Mouse (Mus musculus): ENCODE results near the gene Slc35e2. TPM values are rescaled to one million over a fixed set of nuclear protein-coding genes. Genes with fewer than 3 reads are reported as not detected.

Gene Slc35e2
- total RNA-seq, 2 experiments from 2014 or later = 31.1 to 45.1 TPM

GRCm38 (mm10) chr4:155573876-155574275 is 27.3 kb upstream of the Slc35e2 start:
- ATAC-seq (replicated peaks; ENCODE audit: low FRiP score, low TSS enrichment, poor library complexity, severe bottlenecking) = no peak

DNA sequence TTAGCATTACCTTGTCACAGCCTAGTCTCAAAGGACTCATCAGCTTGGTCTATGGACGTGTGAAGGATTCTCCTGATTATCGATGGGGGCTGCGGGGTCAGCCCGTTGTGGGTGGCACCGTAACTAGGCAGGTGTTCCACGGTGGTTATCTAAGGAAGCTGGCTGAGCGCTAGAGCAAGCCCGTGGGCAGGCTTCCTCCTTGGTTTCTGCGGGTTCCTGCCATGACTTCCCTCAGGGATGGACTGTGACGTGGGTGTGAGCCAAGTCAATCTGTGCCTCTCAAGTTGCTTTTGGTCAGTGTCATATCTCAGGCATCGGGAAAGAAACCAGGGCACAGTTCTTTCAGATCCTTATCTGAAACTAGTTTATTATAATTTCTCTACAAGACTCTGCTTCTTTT is 26.3 kb upstream of the Slc35e2 start:
- ATAC-seq (replicated peaks; ENCODE audit: low FRiP score, low TSS enrichment, poor library complexity, severe bottlenecking) = peak; percentile 24; the same call in 1 of the 2 replicates

GRCm38 (mm10) chr4:155575521-155575920 is 25.7 kb upstream of the Slc35e2 start:
- no peak for ATAC-seq (replicated peaks; ENCODE audit: low FRiP score, low TSS enrichment, poor library complexity, severe bottlenecking)

DNA sequence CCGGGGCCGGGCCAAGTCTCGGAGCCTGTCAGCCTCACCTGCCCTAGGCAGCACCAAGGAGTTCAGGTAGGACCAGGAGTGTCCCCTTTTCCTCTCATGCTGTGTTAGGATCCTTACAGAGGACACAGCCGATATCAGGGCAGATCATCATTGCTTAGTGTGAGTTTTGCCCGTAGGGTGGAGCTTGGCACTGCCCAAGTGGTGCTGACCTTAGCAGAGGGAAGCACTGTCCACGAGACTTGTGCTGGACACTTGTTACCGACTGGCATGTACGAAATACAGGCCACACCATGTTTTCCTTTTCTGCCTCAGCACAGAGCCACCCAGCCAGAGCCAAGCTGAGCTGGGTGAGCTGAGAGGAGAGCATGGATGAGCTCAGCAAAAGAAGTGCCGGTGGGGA is 24.1 kb upstream of the Slc35e2 start:
- ATAC-seq (replicated peaks; ENCODE audit: low FRiP score, low TSS enrichment, poor library complexity, severe bottlenecking) = no peak

GRCm38 (mm10) chr4:155577741-155578140 is 23.5 kb upstream of the Slc35e2 start:
- no peak for ATAC-seq (replicated peaks; ENCODE audit: low FRiP score, low TSS enrichment, poor library complexity, severe bottlenecking)

- peak; percentile 21; the same call in 1 of the 2 replicates for ATAC-seq (replicated peaks; ENCODE audit: low FRiP score, low TSS enrichment, poor library complexity, severe bottlenecking)
These were observed 22.7 kb upstream of the Slc35e2 start for GRCm38 (mm10) chr4:155578336-155579125.

DNA sequence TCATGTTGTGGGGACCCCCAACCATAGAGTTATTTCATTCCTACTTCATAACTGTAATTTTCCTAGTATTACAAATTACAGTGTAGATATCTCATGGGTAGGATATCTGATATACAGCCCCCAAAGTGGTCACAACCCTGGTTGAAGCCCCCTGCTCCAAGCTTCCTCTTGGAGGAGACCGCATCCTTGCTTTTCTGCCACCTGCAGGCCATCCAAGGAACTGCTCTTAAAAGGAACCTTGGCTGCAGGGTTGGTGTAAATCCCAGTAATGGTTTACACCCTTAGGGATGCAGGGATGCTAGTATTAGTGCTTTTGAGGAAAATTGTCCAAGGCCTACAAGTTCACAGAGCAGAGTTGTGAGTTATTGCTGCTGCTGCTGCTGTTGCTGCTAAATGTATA is 20.8 kb upstream of the Slc35e2 start:
- no peak for ATAC-seq (replicated peaks; ENCODE audit: low FRiP score, low TSS enrichment, poor library complexity, severe bottlenecking)

GRCm38 (mm10) chr4:155582279-155582905 is 18.8 kb upstream of the Slc35e2 start:
- no peak for ATAC-seq (replicated peaks; ENCODE audit: low FRiP score, low TSS enrichment, poor library complexity, severe bottlenecking)

DNA sequence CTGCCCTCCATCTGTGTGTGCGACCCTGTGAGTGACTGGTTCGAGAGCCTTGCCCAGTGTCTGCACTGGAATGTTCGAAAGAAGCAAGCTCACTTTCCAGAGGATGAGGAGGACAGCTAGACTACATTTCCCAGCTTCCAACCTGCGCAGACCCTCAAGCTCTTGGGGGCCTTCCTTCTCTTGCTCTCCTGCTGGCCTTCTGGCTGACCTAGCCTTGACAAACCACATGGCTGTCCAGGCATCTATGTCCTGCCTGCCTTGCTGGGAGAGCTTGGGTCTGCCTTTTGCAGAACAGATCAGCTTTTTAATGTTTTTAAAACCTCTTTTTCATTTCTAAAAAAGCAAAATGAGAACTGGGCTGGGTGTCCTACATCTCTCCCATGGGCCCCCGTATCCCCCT is 11.9 kb upstream of the Slc35e2 start:
- no peak for ATAC-seq (replicated peaks; ENCODE audit: low FRiP score, low TSS enrichment, poor library complexity, severe bottlenecking)

GRCm38 (mm10) chr4:155591012-155591719 is 10.1 kb upstream of the Slc35e2 start:
- no peak for ATAC-seq (replicated peaks; ENCODE audit: low FRiP score, low TSS enrichment, poor library complexity, severe bottlenecking)

- ATAC-seq (replicated peaks; ENCODE audit: low FRiP score, low TSS enrichment, poor library complexity, severe bottlenecking) = no peak
These were observed 7.4 kb upstream of the Slc35e2 start for GRCm38 (mm10) chr4:155593780-155594179.

DNA sequence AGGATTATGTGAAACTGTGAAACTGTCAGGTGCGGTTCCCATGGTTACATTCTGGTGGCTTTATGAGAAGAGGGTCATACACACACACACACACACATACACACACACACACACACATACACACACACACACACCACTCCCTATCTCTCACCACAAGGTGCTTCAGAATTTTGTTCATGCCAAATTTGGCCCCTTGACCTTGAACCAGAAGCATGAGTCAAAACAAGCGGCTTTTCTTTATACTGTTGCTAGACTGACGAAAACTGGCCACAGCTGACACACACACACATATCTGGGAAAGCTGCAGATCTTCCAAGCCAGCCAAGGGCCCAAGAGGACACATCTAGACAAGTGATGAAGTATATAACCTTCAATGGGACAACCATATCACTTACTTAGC is 5.4 kb upstream of the Slc35e2 start:
- no peak; the same call in 1 of the 2 replicates for ATAC-seq (replicated peaks; ENCODE audit: low FRiP score, low TSS enrichment, poor library complexity, severe bottlenecking)

DNA sequence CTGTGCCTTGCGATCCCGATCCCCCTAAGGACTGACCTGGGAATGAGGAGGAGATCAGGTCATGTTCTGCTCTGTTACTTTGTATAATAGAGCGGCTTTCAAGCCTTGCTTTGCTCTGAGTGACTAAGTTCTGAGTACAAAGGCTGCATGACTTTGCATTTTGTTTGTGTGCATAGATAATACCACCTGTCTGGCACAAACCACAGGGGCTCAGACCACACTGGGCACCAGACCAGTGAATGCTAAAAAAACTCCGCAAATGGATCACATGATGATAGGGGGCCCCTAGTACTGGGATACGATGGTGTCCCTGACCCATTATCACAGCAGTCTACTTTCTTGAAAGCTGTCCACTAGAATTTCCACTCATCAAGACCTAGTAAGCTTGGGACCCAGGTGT is 4.6 kb upstream of the Slc35e2 start:
- peak; percentile 63 for ATAC-seq (replicated peaks; ENCODE audit: low FRiP score, low TSS enrichment, poor library complexity, severe bottlenecking)

GRCm38 (mm10) chr4:155598536-155598935 is 2.7 kb upstream of the Slc35e2 start:
- ATAC-seq (replicated peaks; ENCODE audit: low FRiP score, low TSS enrichment, poor library complexity, severe bottlenecking) = no peak

GRCm38 (mm10) chr4:155599901-155600825 is 1.1 kb upstream of the Slc35e2 start:
- ATAC-seq (replicated peaks; ENCODE audit: low FRiP score, low TSS enrichment, poor library complexity, severe bottlenecking) = no peak

DNA sequence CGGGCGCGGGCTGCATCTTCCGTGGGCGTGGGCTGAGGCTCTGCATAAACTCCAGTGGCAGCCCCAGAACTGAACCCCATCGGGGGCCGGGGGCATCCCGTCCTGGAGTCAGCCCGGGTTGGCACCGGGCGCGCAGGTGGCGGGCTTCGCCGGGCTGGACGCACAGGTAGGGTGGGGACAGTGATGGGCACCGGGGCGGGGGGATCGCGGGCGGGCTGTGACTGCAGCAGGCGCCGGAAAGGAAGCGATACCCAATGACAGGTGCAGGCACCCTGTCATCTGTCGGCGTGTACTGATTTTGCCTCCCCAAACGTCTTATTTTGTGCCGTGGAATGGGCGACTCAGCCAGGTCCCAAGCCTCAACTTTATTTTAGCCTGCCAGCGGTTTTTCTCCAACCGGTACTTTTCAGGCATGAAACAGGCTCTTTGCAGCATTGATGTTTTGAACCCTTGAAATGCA is 811 bp downstream of the Slc35e2 start:
- no peak for ATAC-seq (replicated peaks; ENCODE audit: low FRiP score, low TSS enrichment, poor library complexity, severe bottlenecking)

DNA sequence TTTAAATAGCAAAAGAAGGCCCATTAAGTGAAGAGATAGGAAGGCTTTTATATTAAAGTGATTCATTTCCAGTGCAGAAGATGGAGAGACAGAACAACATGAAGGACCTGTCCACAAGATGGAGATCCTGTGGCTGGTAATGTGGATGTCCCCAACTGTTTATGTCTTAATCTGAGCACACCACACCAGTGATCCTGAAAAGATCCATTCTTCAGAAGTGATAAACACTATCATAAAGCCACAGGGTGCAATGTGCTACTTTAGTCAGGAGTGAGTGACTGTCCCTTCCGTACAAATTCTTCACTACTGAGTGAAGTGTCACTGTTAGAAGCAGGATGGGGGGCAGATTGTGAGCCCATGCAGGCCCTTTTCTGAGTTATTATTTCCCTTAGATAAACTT is 1.5 kb downstream of the Slc35e2 start:
- peak; percentile 62 for ATAC-seq (replicated peaks; ENCODE audit: low FRiP score, low TSS enrichment, poor library complexity, severe bottlenecking)

DNA sequence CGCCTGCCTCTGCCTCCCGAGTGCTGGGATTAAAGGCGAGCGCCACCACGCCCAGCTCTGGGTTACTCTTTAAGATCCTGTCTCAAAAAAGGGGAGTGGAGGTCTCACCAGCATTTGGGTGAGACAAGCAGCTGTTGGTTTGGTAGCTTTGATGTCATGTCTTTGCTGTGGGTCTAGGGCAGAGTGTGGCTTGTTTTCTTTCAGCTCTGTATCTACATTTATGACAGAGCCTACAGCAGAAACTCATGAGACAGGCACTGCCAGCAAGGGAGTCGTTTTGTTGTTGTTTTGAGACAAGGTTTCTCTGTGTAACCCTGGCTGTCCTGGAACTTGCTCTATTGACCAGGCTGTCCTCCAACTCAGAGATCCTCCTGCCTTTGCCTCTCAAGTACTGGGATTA is 2.6 kb downstream of the Slc35e2 start:
- ATAC-seq (replicated peaks; ENCODE audit: low FRiP score, low TSS enrichment, poor library complexity, severe bottlenecking) = no peak

GRCm38 (mm10) chr4:155605132-155605531 is 3.9 kb downstream of the Slc35e2 start:
- ATAC-seq (replicated peaks; ENCODE audit: low FRiP score, low TSS enrichment, poor library complexity, severe bottlenecking) = no peak

Measured in megakaryocyte-erythroid progenitor cell, adult 5-6 weeks (primary cell).